Mouse (Mus musculus) embryonic facial prominence, embryonic 14.5 days (tissue): ENCODE data around the gene Sema6c. TPM values are rescaled to one million over a fixed set of nuclear protein-coding genes. Genes with fewer than 3 reads are reported as not detected.

Experiments
- ATAC-seq: fragments of 200-750 bp; cut with Nextera tagmentation; 2 replicates; pipeline ENCODE4 v1.8.0; 2017; ENCODE audit warnings: low read depth, moderate number of reproducible peaks, moderate TSS enrichment
- DNase-seq: peaks from one replicate; pipeline ENCODE4 v3.0.0-alpha.2; 2015; ENCODE audit warnings: low spot score
- H3K27ac ChIP-seq: fragments of 300-500 bp; sonication (generic); replicated peaks from 2 replicates; pipeline ENCODE4 v1.5.1; 2014; ENCODE audit warnings: low read depth, mild to moderate bottlenecking, low read length, moderate library complexity
- H3K27me3 ChIP-seq: fragments of 300-500 bp; sonication (generic); replicated peaks from 2 replicates; pipeline ENCODE4 v1.6.1; 2014; ENCODE audit warnings: low read length; ENCODE audit not compliant: control insufficient read depth, insufficient read depth
- H3K36me3 ChIP-seq: fragments of 300-500 bp; sonication (generic); 2 replicates; pipeline ENCODE4 v1.6.1; 2014; ENCODE audit warnings: low read length, mixed read lengths; ENCODE audit not compliant: control insufficient read depth, insufficient read depth
- H3K4me1 ChIP-seq: fragments of 300-500 bp; sonication (generic); 2 replicates; pipeline ENCODE4 v1.6.1; 2014; ENCODE audit warnings: antibody characterized with exemption, low read length; ENCODE audit not compliant: control insufficient read depth, insufficient read depth
- H3K4me2 ChIP-seq: fragments of 300-500 bp; sonication (generic); 2 replicates; pipeline ENCODE4 v1.6.1; 2014; ENCODE audit warnings: low read depth, mild to moderate bottlenecking, low read length, moderate library complexity, mixed read lengths
- H3K4me3 ChIP-seq: fragments of 300-500 bp; sonication (generic); 2 replicates; pipeline ENCODE4 v1.5.1; 2014; ENCODE audit warnings: low read depth, mild to moderate bottlenecking, low read length
- H3K9ac ChIP-seq: fragments of 300-500 bp; sonication (generic); 2 replicates; pipeline ENCODE4 v1.6.1; 2014; ENCODE audit warnings: low read depth, mild to moderate bottlenecking, low read length, moderate library complexity, mixed read lengths
- H3K9me3 ChIP-seq: fragments of 300-500 bp; sonication (generic); 2 replicates; pipeline ENCODE4 v1.6.1; 2016; ENCODE audit warnings: low read length; ENCODE audit not compliant: control insufficient read depth
- WGBS: fragments of 180-500 bp; shearing (Covaris S2); extraction: QIAGEN DNeasy Blood & Tissue Kit; methylation state at CpG from one replicate; pipeline ENCODE4 v1.1.7; 2014; 5-methylcytosine and 5-hydroxymethylcytosine counted together
- microRNA-seq: library from miRNA; unstranded; fragments of <30 nt; microRNA quantifications from one replicate; pipeline ENCODE4, GENCODE M21; 2016; ENCODE audit warnings: borderline number of aligned reads
- polyA plus RNA-seq: library from polyadenylated mRNA; unstranded; fragments of >200 nt; fragmentation: Nextera tagmentation; extraction: Ambion mirVana; gene quantifications from 2 replicates; pipeline ENCODE4 v1.2.1, GENCODE M21; 2014

The Sema6c gene
- polyA plus RNA-seq, 1 experiment from 2014 or later: 14.4 TPM

DNA sequence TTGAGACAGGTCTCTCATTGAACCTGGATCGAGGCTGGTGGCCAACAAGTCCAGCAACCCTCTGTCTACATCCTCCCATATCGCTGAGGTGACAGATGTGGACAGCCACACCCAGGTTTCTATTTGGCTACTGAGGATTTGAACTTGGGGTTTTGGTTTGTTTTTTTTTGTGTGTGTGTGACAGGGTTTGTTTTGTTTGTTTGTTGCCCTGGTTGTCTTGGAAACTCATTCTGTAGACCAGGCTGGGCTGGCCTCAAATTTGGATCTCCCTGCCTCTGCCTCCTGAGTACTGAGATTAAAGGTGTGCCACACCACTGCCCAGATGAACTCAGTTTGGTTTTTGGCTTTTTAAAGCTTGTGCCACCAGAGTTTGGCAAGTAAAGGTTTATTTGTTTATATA, 62.8 kb downstream of the Sema6c start:
- no peaks in the 10 kb centered on the region for H3K9me3 ChIP-seq
- no peak overlapping the region for H3K9ac ChIP-seq
- H3K36me3 ChIP-seq: peaks cover 62% of the 10 kb centered on the region
- no peak for ATAC-seq
- H3K27ac ChIP-seq: no peak overlapping the region
- no peak overlapping the region for H3K4me2 ChIP-seq
- H3K27me3 ChIP-seq: no peaks in the 10 kb centered on the region
- H3K4me1 ChIP-seq: peaks cover 9% of the 10 kb centered on the region
- H3K4me3 ChIP-seq: no peak overlapping the region
- no peak for DNase-seq
- 94% methylated on average over 2 of the region's 2 CpGs for WGBS

Small RNAs within 50 kb of the gene (microRNA-seq; reads per million reads assigned to microRNA genes)
- gene Mir8099-1: not detected

Other genes starting within 250 kb of the Sema6c start
- 38.7 and 41.0 TPM in 2 replicates for gene Selenbp1, start 227.4 kb upstream of the Sema6c start, polyA plus RNA-seq
- 10.2 and 12.5 TPM in 2 replicates for gene Rfx5, start 206.4 kb upstream of the Sema6c start, polyA plus RNA-seq
- gene Pi4kb, start 185.7 kb upstream of the Sema6c start, polyA plus RNA-seq: 26.5 and 28.2 TPM in 2 replicates
- gene Zfp687, start 145.0 kb upstream of the Sema6c start, polyA plus RNA-seq: 17.3 and 22.0 TPM in 2 replicates
- gene Psmd4, start 117.8 kb upstream of the Sema6c start, polyA plus RNA-seq: 234 and 252 TPM in 2 replicates
- 13.7 and 14.9 TPM in 2 replicates for gene Pip5k1a, start 53.5 kb upstream of the Sema6c start, polyA plus RNA-seq
- 107 and 118 TPM in 2 replicates for gene Vps72, start 49.4 kb upstream of the Sema6c start, polyA plus RNA-seq
- 6.4 and 9.7 TPM in 2 replicates for gene Tmod4, start 36.0 kb upstream of the Sema6c start, polyA plus RNA-seq
- 58.3 and 62.2 TPM in 2 replicates for gene Scnm1, start 26.4 kb upstream of the Sema6c start, polyA plus RNA-seq
- 12.0 and 13.2 TPM in 2 replicates for gene Lysmd1, start 26.4 kb upstream of the Sema6c start, polyA plus RNA-seq
- 5.8 and 6.4 TPM in 2 replicates for gene Tnfaip8l2, start 18.1 kb upstream of the Sema6c start, polyA plus RNA-seq
- 7.8 and 8.0 TPM in 2 replicates for gene Gabpb2, start 57.5 kb downstream of the Sema6c start, polyA plus RNA-seq
- 111 and 125 TPM in 2 replicates for gene Cdc42se1, start 68.3 kb downstream of the Sema6c start, polyA plus RNA-seq
- 36.9 and 37.2 TPM in 2 replicates for gene Mllt11, start 71.7 kb downstream of the Sema6c start, polyA plus RNA-seq
- gene Gm128, start 81.1 kb downstream of the Sema6c start, polyA plus RNA-seq: 0.38 and 0.41 TPM in 2 replicates
- gene Bnipl, start 90.7 kb downstream of the Sema6c start, polyA plus RNA-seq: 6.1 and 6.9 TPM in 2 replicates
- 37.7 and 44.9 TPM in 2 replicates for gene Mindy1, start 120.9 kb downstream of the Sema6c start, polyA plus RNA-seq
- 24.2 and 24.4 TPM in 2 replicates for gene Prune1, start 121.6 kb downstream of the Sema6c start, polyA plus RNA-seq
- 2.8 TPM in 2 replicates for gene Anxa9, start 146.7 kb downstream of the Sema6c start, polyA plus RNA-seq
- 133 and 134 TPM in 2 replicates for gene Cers2, start 154.3 kb downstream of the Sema6c start, polyA plus RNA-seq
- 39.3 and 44.2 TPM in 2 replicates for gene Setdb1, start 196.7 kb downstream of the Sema6c start, polyA plus RNA-seq
- 0.30 TPM in 1 of 2 replicates, not detected in the other for gene 4930558C23Rik, start 242.4 kb downstream of the Sema6c start, polyA plus RNA-seq